Mouse (Mus musculus): ENCODE results near the gene Mad1l1. TPM values are rescaled to one million over a fixed set of nuclear protein-coding genes. Genes with fewer than 3 reads are reported as not detected.

The Mad1l1 gene
- polyA plus RNA-seq, 1 experiment from 2014 or later: 25.2 TPM

DNA sequence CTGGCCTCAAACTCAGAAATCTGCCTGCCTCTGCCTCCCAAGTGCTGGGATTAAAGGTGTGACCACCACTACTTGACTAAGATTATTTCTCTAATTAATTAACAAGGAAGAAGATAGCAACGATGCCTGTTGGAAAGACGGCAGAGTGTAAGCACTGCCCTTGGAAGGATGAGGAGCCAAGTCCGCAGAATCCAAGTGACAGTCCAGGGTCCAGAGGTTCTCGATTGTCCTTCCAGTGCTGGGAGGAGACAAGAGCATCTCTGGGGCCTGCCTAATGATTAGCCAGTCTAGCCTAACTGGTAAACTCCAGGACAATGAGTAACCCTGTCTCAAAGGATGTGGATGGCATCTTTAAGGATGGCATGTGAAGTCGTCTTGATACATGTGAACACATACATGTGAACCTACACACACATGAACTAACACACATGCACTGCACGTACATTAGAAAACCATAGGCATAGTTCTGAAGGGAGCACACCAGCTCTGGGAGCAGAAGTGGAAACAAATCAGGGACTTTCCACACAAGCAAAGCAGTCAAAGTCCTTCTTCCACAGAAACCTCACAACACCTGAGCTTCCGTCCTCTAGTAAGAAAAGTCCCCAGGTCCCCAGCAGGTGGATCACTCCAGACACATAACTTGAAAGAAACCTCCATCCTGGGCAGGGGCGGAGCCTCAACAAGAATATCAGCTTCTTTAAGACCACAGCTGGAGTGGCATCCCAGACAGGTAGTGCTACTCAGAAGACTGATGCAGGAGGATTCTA lies 29.6 kb upstream of the Mad1l1 start:
- Histone ChIP-seq H3K27me3 (replicated peaks) (no peaks in the 10 kb centered on the region), H3K36me3 (peaks cover 81% of the 10 kb centered on the region), H3K9ac (no peak overlapping the region), H3K4me3 (no peak overlapping the region), H3K4me2 (no peak overlapping the region), H3K4me1 (no peaks in the 10 kb centered on the region), H3K9me3 (no peaks in the 10 kb centered on the region), H3K27ac (replicated peaks) (no peak overlapping the region)
- WGBS: 90% methylated on average over 8 of the region's 8 CpGs
- no peak for ATAC-seq (ENCODE audit: extremely low read depth, insufficient number of reproducible peaks, low FRiP score, low TSS enrichment)

DNA sequence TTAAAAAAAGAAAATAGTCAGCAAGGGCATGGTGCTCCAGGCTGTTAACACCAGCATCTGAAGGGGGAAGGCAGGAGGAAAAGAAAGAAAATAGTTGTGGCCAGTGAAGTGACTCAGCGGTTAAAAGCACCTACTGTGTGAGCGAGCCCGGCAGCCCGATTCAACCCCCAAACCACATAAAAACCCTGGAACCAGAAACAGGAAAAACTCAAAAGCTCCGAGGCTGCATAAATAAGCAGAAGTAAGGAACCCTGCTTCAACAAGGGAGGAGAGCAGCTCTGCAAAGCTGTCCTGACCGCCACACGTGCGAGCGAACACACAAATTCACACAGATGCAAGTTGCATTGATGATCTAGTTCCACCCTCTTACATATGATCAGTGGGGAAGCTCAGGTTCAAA lies 28.5 kb upstream of the Mad1l1 start:
- Histone ChIP-seq H3K9ac (no peak overlapping the region), H3K4me2 (no peak overlapping the region), H3K9me3 (no peaks in the 10 kb centered on the region), H3K27ac (replicated peaks) (no peak overlapping the region), H3K4me1 (no peaks in the 10 kb centered on the region), H3K4me3 (no peak overlapping the region), H3K36me3 (peaks cover 81% of the 10 kb centered on the region), H3K27me3 (replicated peaks) (no peaks in the 10 kb centered on the region)
- ATAC-seq (ENCODE audit: extremely low read depth, insufficient number of reproducible peaks, low FRiP score, low TSS enrichment): no peak
- WGBS: 93% methylated on average over 9 of the region's 9 CpGs

DNA sequence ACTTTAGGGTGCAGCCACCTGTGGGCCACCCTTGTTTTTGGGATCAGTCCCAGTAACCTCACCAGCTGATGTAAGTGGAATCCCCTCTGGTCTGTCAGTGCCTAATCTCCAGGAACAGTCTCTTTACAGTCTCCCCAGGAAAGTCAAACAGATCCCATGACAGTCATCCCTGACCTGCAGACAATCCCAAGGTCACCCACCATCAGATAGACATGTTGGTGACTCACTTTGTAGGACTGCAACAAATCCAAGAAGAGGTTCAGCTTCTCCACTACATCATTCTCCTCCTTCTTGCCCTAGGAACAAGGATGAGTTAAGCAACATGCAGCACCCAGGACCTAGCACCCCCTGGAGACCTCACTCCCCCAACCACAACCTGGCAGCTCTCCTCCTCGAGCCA lies 24.7 kb upstream of the Mad1l1 start:
- no peak overlapping the region for H3K27ac ChIP-seq (replicated peaks)
- H3K9ac ChIP-seq: no peak overlapping the region; the same call in 1 of the 2 replicates
- no peak overlapping the region for H3K4me2 ChIP-seq
- no peaks in the 10 kb centered on the region for H3K27me3 ChIP-seq (replicated peaks)
- ATAC-seq (ENCODE audit: extremely low read depth, insufficient number of reproducible peaks, low FRiP score, low TSS enrichment): no peak
- no peak overlapping the region for H3K4me3 ChIP-seq
- H3K36me3 ChIP-seq: peaks cover 71% of the 10 kb centered on the region
- H3K4me1 ChIP-seq: no peaks in the 10 kb centered on the region
- WGBS: 85% methylated on average over 1 of the region's 1 CpGs
- no peaks in the 10 kb centered on the region for H3K9me3 ChIP-seq

DNA sequence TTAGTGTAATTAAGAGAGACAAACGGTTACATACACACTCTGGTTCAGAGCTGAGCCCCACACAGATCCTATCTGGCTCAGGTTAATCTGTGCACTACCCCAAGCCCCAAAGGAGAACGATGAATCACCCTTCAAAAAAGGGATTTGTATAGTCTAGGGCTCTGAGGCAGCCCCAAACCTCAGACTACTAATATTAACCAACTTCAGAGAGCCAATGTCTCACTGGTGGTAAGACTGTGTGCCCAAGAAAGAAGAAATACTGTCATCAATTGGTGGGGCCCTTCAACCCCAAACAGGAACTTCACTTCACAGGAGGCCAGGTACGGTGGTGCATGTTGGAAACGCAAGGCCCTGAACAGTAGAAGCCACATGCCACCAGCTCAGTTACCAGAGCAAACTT lies 23.9 kb upstream of the Mad1l1 start:
- H3K4me3 ChIP-seq: no peak overlapping the region
- H3K27ac ChIP-seq (replicated peaks): no peak overlapping the region
- H3K36me3 ChIP-seq: peaks cover 71% of the 10 kb centered on the region
- no peak overlapping the region for H3K4me2 ChIP-seq
- H3K27me3 ChIP-seq (replicated peaks): no peaks in the 10 kb centered on the region
- H3K4me1 ChIP-seq: no peaks in the 10 kb centered on the region
- WGBS: 88% methylated on average over 4 of the region's 4 CpGs
- H3K9ac ChIP-seq: no peak overlapping the region
- ATAC-seq (ENCODE audit: extremely low read depth, insufficient number of reproducible peaks, low FRiP score, low TSS enrichment): no peak
- no peaks in the 10 kb centered on the region for H3K9me3 ChIP-seq

DNA sequence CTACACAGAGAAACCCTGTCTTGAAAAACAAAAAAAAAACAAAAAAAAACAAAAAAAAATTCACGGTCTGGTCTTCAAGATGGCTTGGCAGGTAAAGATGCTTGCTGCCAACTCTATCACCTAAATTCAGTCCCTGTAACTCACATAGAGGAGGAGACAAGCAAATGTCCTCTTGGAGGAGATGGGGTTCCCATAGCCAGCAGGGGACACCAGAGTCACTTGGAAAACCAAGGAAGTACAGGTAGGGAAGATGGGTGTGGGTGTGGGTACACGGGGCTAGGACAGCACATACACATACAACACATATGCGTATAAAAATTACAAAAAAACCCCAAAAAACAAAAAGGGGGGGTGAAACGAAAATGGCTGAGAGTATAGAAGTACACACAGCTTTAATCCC lies 21.5 kb upstream of the Mad1l1 start:
- no peak overlapping the region for H3K9ac ChIP-seq
- WGBS: 82% methylated on average over 4 of the region's 4 CpGs
- H3K4me2 ChIP-seq: no peak overlapping the region
- H3K27ac ChIP-seq (replicated peaks): no peak overlapping the region
- no peak overlapping the region for H3K4me3 ChIP-seq
- 0 out of 2 replicates have a peak, but pooled peaks cover 2% of the 10 kb centered on the region for H3K9me3 ChIP-seq
- no peak for ATAC-seq (ENCODE audit: extremely low read depth, insufficient number of reproducible peaks, low FRiP score, low TSS enrichment)
- no peaks in the 10 kb centered on the region for H3K27me3 ChIP-seq (replicated peaks)
- no peaks in the 10 kb centered on the region for H3K4me1 ChIP-seq
- peaks cover 82% of the 10 kb centered on the region for H3K36me3 ChIP-seq

DNA sequence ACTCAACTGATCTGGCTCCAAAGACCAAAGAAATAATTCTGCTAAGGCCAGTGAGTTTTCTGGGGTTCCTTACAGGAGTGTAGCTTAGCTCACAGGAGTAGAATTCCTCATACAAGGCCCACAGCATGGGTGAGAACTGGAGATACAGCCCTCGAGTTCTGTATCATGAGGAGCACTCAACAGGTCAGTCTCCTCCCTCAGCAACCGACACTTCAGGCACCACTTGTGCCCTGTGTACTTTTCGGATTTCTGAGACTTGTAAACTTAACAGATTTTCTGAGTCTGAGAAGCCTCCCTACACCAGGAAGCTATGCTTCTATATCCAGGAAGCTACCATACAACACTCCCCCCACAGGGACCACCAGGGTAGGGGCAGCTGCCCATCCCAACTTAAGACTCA lies 18.5 kb upstream of the Mad1l1 start:
- no peaks in the 10 kb centered on the region for H3K27me3 ChIP-seq (replicated peaks)
- no peak overlapping the region for H3K27ac ChIP-seq (replicated peaks)
- ATAC-seq (ENCODE audit: extremely low read depth, insufficient number of reproducible peaks, low FRiP score, low TSS enrichment): no peak
- 0 out of 2 replicates have a peak, but pooled peaks cover 2% of the 10 kb centered on the region for H3K9me3 ChIP-seq
- no peak overlapping the region for H3K9ac ChIP-seq
- H3K4me3 ChIP-seq: no peak overlapping the region
- H3K4me2 ChIP-seq: no peak overlapping the region
- H3K36me3 ChIP-seq: peaks cover 67% of the 10 kb centered on the region
- 80% methylated on average over 3 of the region's 3 CpGs for WGBS
- no peaks in the 10 kb centered on the region for H3K4me1 ChIP-seq

DNA sequence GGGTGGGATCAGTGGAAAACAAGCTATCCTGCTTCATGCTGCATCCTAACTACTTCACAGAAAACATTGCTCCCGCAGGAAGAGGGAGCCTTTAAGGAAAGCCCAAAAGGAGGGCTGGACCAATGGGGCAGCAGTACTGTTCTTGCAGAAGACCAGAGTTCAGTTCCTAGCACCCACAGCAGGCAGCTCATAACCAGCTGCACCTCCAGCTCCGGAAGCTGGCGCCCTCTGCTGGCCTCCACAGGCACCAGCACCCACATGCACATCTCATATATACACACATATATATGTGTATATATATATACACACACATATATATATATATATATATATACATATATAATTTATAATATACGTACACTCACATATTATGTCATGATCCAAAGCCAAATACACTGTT lies 17.4 kb upstream of the Mad1l1 start:
- 0 out of 2 replicates have a peak, but pooled peaks cover 2% of the 10 kb centered on the region for H3K9me3 ChIP-seq
- no peaks in the 10 kb centered on the region for H3K4me1 ChIP-seq
- no peak for ATAC-seq (ENCODE audit: extremely low read depth, insufficient number of reproducible peaks, low FRiP score, low TSS enrichment)
- no peaks in the 10 kb centered on the region for H3K27me3 ChIP-seq (replicated peaks)
- no peak overlapping the region for H3K4me2 ChIP-seq
- H3K9ac ChIP-seq: no peak overlapping the region
- H3K4me3 ChIP-seq: no peak overlapping the region
- peaks cover 57% of the 10 kb centered on the region for H3K36me3 ChIP-seq
- no peak overlapping the region for H3K27ac ChIP-seq (replicated peaks)
- WGBS: 87% methylated on average over 4 of the region's 4 CpGs

DNA sequence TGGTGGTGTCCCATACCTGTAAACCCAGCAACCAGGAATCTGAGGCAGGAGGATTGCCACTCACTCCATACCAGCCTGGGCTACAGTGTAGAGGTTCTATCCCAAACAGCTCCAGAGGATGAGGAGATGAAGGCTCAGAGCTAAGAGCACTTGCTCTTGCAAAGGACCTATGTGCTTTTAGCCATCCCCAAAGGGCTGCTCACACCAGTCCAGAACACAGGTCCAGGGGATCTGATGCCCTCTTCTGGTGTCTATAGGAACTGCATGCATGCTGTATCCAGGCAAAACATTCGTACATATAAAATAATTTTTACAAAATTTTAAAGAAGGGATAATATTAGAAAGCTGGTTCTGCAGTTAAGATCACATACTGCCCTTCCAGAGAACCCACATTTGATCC lies 15.3 kb upstream of the Mad1l1 start:
- Histone ChIP-seq H3K4me2 (no peak overlapping the region), H3K36me3 (peaks cover 45% of the 10 kb centered on the region), H3K9ac (no peak overlapping the region), H3K9me3 (0 out of 2 replicates have a peak, but pooled peaks cover 2% of the 10 kb centered on the region), H3K4me3 (no peak overlapping the region), H3K27ac (replicated peaks) (no peak overlapping the region), H3K27me3 (replicated peaks) (no peaks in the 10 kb centered on the region), H3K4me1 (peaks cover 8% of the 10 kb centered on the region)
- ATAC-seq (ENCODE audit: extremely low read depth, insufficient number of reproducible peaks, low FRiP score, low TSS enrichment): no peak
- 74% methylated on average over 1 of the region's 1 CpGs for WGBS

DNA sequence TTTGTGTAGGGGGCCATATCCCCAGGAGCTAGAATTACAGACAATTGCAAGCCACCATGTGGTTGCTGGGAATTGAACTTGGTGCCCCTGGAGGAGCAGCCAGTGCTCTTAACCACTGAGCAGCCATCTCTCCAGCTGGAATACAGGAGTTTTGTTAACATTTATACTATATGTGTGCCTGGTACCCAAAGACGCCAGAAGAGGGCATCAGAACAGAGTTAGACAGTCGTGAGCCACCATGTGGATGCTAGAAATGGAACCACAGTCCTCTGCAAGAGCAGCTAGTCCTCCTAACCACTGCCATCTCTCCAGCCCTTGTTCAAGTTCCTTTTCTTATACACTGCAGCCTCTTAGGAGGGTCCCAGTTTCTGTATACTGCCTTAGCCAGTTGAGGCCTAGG lies 12.3 kb upstream of the Mad1l1 start:
- H3K4me1 ChIP-seq: peaks cover 19% of the 10 kb centered on the region
- no peak overlapping the region for H3K27ac ChIP-seq (replicated peaks)
- H3K4me2 ChIP-seq: no peak overlapping the region
- WGBS: 48% methylated on average over 2 of the region's 2 CpGs
- ATAC-seq (ENCODE audit: extremely low read depth, insufficient number of reproducible peaks, low FRiP score, low TSS enrichment): no peak
- H3K36me3 ChIP-seq: peaks cover 30% of the 10 kb centered on the region
- H3K9me3 ChIP-seq: no peaks in the 10 kb centered on the region
- no peak overlapping the region for H3K4me3 ChIP-seq
- no peaks in the 10 kb centered on the region for H3K27me3 ChIP-seq (replicated peaks)
- H3K9ac ChIP-seq: no peak overlapping the region

DNA sequence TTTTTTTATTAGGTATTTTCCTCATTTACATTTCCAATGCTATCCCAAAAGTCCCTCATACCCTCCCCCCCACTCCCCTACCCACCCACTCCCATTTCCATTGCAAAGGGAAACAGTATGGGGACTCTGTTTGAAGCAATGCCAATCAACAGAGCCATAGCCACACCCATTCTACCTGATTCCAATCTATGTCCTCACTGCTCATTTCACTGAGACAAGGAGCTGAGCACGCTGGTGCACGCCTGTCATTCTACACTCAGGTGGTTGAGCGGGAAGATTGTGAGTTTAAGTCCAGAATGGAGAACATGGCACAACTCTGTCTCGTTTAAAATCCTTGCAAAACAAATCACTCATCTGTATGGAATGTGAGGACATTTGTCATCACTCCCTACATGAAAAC lies 11.2 kb upstream of the Mad1l1 start:
- no peak for ATAC-seq (ENCODE audit: extremely low read depth, insufficient number of reproducible peaks, low FRiP score, low TSS enrichment)
- H3K9ac ChIP-seq: peak overlapping the region; percentile 94; the same call in 1 of the 2 replicates
- no peaks in the 10 kb centered on the region for H3K9me3 ChIP-seq
- no peak overlapping the region; the same call in 1 of the 2 replicates for H3K27ac ChIP-seq (replicated peaks)
- H3K4me2 ChIP-seq: peak overlapping the region; percentile 96
- no peaks in the 10 kb centered on the region for H3K27me3 ChIP-seq (replicated peaks)
- H3K4me3 ChIP-seq: peak overlapping the region; percentile 81
- H3K36me3 ChIP-seq: peaks cover 30% of the 10 kb centered on the region
- WGBS: 55% methylated on average over 4 of the region's 4 CpGs
- peaks cover 19% of the 10 kb centered on the region for H3K4me1 ChIP-seq

DNA sequence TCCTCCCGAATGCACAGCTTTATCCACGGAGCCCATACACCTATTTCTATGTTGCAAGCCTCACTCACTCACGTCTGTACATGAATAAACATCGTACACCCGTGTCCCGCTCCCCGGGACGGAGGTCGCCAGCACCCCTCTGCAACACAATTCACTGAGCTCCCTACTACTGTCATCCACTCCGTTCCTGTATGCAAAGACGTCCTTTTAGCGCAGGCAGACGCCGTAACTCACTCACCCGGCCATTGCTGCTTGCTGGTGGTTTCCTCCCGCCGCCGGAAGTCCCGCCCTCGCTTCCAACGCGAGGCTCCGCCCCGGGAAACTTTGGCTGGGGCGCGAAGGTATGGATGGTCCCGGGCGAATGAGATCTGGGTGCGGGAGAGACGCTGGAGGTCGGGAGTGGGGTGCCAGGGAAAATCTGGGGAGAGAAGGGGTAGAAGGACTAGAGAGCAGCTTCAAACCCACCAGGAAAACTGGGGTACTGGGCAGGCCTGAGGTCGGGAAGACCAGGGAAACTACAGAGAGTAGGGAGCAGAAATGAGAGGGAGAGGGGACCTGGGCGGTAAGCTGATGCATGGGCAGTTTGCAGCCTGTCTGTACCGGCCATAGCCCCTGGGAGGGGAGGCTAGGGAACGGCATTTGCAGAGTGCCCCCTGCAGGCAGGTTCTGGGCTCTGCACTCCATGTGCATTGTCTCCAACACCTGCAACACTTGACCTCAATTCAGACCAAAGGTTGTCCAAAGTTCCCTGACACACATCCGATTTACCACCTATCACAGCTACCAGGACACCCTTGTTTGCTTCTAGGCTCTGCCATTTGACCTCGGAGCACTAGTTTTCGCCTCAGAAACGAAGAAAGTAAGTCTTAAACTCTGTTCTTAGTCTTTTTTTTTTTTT lies 10.5 kb upstream of the Mad1l1 start, which contains the start of gene Mrm2:
Gene Mrm2 (minus strand): TSS at position 284 of the 898 bp plus-strand sequence.
- Histone ChIP-seq H3K4me3 (peak within 1 kb of the TSS; percentile 81), H3K4me2 (peak within 1 kb of the TSS; percentile 96), H3K36me3 (peaks cover 29% of the 10 kb centered on the region), H3K9ac (peak within 1 kb of the TSS; percentile 94), H3K27me3 (replicated peaks) (no peaks in the 10 kb centered on the region), H3K4me1 (peaks cover 19% of the 10 kb centered on the region), H3K27ac (replicated peaks) (peak within 1 kb of the TSS; percentile 88), H3K9me3 (no peaks in the 10 kb centered on the region)
- WGBS: 2% methylated on average over 39 of the region's 39 CpGs
- peak; percentile 73 for ATAC-seq (ENCODE audit: extremely low read depth, insufficient number of reproducible peaks, low FRiP score, low TSS enrichment)

Measured in heart, embryonic 13.5 days (tissue).